Mouse (Mus musculus) heart, postnatal 10 days (tissue): ENCODE data around the gene Plpp7. TPM values are rescaled to one million over a fixed set of nuclear protein-coding genes. Genes with fewer than 3 reads are reported as not detected.

Source experiments
- DNase-seq, 2 experiments: peaks; one replicate each; pipeline ENCODE4 v3.0.0; 2021
- intact Hi-C: fragments of 180-260 bp; cut with DNase I; formaldehyde crosslinking; loops from one replicate; pipeline ENCODE4 v1.15.1; 2025
- total RNA-seq, 2 experiments: library from RNA; stranded (reverse); gene quantifications; 2 replicates each; pipeline ENCODE4 v1.2.3; 2021

The Plpp7 gene
- total RNA-seq, 2 experiments from 2014 or later, result 29.3 to 31.6 TPM

DNA sequence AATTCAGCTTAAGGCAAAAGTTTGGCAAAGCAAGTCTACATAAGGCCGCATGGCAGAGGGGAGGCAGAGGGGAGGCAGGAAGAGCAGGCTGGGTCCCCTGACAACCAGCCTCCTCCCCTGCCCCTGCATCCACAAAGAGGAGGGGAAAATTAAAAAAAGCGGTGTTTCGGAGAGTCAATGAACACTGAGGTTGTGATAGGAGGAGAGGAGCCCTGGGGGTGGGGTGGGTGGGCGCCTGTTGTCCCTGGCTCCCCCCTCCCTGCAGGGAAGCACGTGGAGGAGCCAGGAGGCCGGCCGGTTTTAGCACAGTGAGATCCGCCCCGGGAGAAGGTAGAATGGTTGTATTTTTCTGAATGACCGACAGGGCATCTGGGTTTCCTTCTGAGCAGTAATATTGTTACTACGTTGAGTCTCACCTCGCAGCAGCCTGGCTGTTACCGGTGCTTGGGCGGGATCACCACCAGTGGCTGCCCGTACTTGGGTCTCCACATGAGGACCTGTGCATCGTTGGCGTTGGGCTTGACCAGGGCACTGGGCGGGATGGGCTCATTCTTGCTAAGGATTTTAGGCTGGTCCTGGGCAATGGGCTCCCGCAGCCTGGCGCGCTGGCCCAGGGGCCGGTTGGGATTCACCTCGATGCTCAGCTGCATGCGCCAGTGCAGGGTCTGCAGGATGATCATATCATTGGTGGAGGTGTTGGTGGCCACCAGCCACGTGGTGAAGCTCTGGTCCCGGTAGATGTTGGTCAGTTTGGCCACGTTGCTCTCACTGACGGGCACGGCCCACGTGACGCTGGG lies 26.3 kb upstream of the Plpp7 start:
- intact Hi-C loops, result no loop called here
- no peak for DNase-seq

DNA sequence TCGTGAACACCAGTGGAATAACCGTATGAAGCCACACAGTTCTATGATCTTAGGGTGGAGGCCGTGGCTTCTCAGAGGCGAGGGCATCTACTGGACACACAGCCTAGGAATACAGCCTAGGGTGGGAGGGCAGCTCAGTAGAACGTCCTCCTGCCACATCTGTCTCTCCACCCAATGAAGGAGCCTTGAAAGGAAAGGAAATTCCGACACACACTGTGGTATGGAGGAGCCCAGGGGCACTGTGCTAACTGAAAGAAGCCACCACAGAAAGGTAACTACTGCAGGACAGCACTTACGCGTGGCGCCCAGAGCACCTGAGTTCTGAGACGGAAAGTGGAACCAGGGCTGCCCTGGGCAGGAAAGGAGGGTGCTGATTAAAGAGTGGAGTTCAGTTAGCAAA lies 24.6 kb upstream of the Plpp7 start:
- no peak for DNase-seq
- intact Hi-C loops, result no loop called here

DNA sequence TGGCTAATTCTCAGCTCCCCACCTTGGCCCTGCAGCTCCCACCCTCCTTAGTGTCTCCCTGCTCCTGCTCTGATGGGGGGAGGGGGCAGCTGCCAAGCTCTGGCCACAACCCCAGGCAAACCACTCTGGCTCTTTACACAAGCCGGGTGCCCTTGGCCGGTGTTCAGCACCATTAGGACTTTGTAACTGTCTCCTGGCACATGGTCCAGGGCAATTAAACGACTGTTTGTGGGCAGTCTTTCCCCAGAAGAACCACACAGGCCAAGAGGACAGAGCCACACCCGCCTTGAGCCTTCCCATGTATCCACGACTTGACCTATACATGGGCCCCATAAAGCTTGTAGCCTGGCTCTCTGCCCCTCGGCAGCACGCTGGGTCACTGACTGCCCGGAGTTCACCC lies 20.9 kb upstream of the Plpp7 start:
- intact Hi-C loops, result no loop called here
- DNase-seq, result peak; percentile 73 to 84

DNA sequence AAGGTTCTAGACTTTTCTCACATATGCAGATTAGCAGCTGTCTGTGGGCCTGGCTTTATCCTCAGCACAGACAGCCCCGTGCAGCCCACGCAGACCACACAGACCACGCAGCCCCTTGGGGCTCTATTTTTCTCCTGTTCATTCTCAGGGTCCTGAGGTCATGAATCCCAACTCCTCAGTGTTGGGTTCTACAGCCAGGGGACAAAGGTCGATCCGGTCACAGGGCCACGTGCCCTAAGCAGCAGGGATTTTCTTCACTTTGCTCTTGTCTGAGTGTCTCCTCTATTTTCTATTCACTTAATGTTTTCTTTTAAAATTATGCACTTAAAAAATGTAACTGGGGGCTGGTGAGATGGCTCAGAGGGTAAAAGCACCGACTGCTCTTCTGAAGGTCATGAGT lies 20.0 kb upstream of the Plpp7 start:
- intact Hi-C loops, result no loop called here
- no peak for DNase-seq

DNA sequence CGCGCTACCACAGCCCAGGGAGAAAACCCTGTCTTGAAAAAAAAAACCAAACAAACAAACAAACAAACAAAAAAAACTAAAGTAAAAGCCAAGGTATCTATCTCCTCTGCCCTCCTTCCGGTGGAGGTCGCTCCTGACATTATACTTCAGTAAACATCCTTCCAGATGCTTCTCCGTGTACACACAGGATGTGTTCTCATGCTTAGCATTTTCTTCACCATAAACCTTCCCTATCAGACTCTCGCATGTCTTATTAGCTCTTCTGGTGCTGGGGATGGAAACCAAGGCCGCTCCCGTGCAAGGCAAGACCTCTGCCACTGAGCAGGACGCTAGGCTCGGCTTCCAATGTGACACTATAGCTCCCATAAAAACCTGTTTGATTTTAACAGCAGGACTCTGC lies 17.6 kb upstream of the Plpp7 start:
- intact Hi-C loops, result no loop called here

DNA sequence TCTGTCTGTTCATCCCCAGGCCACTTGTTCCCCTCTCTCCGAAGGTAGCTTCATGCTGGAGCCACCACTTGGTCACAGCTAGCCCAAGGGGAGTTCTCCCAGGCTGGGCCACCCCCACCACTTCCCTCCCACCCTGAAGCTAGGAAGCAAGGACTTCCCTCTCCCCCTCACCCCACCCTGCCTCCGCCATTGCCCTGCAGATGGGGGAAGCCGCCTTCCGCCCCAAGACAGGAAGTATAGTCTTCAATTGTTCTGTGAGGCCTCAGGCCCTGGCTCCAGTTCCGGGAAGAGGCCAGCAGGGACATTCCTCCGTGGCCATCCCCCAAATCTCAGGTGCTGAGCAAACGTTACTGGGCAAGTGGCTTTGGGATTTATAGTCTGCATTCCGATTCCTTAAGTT lies 16.8 kb upstream of the Plpp7 start:
- intact Hi-C loops, result no loop called here
- peak; percentile 63 to 67 for DNase-seq

More for the DNA sequence above, 17.6 kb upstream of the Plpp7 start:
- no peak for DNase-seq

DNA sequence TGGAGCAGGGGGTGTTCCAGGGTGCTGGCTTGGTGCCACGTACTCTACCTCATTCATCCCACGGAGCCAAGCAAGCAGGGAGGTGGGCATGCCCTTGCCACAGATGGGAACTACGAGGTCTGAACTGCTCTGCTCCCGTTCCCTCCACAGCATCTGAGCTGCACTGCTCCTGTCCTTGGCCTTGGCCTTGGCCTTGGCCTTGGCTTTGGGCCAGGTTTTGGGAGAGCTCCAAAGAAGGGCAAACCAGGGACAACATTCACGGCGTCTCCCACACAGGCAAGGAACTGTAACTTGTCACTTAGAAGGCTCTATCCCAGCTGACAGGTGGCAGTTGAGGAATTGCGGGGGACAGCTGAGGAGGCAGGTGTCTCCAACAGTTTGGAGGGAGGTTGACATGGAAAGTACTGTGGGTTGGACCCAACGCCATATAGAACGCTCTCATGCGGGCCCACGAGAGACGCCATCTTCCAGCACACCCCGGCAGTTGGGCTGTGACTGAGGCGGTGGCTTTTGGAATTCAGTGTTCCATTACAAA lies 16.1 kb upstream of the Plpp7 start:
- intact Hi-C loops, result no loop called here
- DNase-seq, result peak; percentile 42 to 50

DNA sequence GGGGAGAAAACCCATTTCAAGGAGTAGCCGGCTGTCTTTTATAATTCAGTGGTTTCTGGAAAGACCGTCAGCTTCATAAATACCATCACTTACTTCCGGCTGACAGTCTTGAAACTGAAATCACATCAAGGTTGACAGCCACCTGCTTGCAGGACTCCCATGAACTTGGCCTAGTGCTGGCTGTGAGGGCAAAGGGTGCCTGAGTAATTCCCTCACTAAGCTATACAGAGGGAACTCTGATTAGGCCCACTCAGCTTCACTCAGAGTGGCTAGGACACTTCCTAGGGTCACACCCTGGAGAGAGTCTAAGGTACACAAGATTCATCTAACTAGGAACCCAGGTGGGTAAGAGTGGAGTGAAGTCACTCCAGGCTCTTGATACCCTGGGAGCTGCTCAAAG lies 14.6 kb upstream of the Plpp7 start:
- no peak for DNase-seq
- intact Hi-C loops, result loop anchor here (2.0 kb wide), 1 partner anchor 16 kb away; no protein-coding TSS in a partner anchor

DNA sequence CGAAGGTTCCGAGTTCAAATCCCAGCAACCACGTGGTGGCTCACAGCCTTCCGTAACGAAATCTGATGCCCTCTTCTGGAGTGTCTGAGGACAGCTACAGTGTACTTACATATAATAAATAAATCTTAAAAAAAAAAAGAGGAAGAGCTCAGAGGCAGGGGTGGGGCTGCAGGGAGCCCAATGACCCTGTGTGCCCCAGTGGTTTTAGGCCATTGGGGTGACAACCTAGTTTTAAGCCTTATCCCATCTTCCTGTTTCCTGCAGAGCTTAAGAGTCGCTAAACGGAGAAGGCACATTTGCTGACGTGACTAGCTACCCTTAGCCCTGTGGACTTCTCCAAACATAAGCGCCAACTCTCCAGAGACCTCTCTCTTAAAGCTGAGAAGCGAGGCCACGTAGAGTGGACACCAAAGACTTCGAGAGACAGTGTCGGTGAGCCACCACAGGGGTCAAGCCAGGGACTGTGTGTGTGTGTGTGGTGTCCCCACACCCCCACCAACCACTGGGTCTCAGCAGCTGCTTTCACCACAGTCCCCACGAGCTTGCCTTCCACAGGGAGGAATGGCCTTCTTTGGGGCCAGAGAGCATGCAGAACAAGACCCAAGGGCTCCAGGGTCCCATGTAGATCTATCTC lies 13.9 kb upstream of the Plpp7 start:
- intact Hi-C loops, result loop anchor here (2.0 kb wide), 1 partner anchor 17 kb away; no protein-coding TSS in a partner anchor
- DNase-seq, result peak; percentile 41

DNA sequence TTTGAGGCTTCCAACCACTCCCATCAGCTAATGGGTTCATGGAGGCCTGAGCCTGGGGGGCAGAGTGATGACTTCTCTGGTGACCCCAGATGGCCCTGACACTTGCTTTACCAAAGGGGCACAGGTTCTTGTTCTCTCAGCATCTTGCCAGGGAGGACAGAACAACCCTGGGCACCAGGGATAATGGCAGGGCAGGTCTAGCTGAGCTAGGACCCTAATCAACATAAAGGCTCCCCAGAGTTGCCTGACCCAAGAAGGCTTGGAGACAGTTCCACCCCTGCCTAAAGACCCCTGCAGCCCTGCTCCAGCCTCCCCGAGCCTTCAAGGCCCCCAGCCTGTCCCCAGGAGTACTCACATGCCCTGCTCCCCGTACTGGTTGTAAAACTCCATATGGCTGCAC lies 13.1 kb upstream of the Plpp7 start:
- intact Hi-C loops, result loop anchor here (2.0 kb wide), 2 partner anchors 43 to 49 kb away; no protein-coding TSS in a partner anchor
- DNase-seq, result peak in 1 of 2 experiments; percentile 41

DNA sequence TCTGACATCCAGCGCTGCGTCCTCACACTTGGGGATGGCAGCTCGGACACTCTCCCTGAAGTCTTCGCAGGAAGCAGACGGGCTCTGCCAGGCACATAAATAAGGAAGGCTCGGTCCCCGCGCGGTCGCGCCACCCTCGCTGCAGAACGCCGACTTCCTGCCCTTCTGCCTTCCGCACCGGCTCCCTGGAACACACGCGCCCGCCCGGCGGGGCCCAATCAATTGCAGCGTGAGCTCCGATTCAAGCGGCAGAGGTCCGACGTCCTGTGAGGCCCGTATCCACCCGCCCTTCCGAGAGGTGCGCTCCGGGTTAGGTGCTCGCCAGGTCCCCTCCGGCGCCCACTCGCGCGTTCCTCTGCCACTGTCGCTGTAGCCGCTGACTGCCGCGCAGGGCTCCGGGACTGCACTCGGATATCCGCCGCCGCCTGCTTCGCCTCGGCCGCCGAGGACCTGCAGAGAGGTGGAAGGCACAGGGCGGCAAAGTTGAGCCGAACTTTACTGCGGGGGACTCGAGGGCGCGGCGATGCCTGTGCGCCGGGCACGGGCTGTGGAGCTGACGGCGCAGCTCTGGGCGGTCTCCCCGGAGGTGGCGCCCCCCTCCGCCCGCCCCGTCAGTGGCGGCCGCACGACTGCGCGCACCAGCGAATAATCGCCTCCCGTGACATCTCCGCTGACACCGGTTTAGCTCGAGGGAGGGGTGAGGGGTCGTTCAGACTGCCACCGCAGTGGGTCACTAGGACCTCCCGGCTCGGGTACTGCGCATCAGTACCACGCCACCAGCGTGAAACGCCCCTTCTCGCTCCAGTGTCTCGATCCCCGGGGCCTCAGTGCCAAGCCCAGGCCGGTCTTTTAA lies 11.9 kb upstream of the Plpp7 start:
- intact Hi-C loops, result loop anchor here (2.0 kb wide), 2 partner anchors 45 to 47 kb away; no protein-coding TSS in a partner anchor
- DNase-seq, result peak; percentile 71 to 75

DNA sequence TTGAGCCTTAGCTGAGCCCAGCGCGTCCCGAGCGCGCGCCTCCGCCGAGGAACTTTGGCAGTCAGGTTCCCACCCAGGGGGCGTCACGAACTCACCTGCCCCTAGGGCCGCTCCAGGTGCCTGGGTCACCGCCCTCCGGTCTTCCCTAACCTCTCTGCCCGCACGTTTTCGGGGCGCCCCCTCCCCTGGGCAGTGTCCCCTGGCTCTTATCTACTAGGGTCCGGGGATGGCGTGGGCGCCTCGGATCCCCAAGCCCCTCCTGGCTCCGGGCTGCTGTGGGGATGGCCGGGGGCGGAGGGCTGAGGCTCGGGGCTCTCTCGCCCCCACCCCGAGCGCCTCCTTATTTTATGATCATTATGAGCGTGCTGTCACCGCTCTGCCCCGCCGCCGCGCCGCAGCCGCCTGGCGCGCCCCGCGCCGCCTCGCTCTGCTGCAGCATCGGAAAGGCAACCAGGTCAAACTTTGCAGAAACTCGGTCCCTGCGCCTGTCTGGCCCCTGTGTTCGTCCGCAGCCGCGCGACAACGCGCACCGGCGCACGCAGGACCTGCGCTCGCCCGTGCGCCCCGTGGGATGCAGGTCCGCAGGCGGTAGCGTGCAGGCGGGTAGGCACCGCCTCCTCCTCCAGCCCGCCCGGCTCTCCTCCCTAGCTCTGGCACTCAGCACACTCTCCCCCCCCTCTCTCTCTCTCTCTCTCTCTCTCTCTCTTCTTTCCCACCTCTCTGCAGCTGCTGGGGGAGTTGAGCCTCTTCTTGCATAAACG lies 11.0 kb upstream of the Plpp7 start, which contains the start of gene Fam78a:
TSS of gene Fam78a (minus strand) at position 747 of the 761 bp plus-strand sequence.
- intact Hi-C loops, result no loop called here

DNA sequence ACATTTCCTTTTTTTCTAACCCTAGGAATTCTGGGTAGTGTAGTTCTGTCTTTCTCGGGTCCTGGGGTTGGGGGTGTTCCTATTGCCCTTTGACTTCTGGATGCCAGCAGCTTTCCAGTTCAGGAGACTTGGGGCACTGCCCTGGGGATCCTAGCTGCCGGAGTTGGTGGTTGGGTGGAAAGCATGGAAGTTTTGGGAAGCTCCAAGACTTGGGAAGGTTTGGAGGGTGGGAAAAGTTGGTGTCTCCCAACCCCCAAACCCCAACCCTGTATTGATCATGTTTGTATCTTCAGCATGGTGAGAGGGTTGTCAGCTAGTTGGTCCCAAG lies 10.5 kb upstream of the Plpp7 start:
- DNase-seq, result peak in 1 of 2 experiments; percentile 39
- intact Hi-C loops, result no loop called here

More for the DNA sequence above, 11.0 kb upstream of the Plpp7 start, which contains the start of gene Fam78a:
- peak; percentile 51 to 59 for DNase-seq

DNA sequence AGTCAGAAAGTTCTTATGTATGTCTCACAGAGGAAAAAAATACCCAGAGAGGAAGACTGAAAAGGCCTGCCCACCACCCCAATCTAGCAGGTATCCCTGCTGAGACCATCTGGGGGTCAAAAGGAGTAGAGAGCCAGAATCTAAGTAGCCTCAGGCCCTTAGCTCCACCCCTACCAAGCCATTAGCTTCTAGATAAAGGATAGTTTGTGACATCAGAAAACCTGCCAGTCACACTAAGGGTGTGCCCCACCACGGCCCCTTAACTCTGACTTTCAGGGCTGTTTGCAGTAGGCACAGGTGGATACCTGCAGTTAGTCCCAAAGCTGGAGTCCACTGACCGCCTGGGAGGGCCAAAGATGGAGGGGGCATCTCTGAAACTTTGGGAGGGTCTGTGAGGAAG lies 10.1 kb upstream of the Plpp7 start:
- intact Hi-C loops, result no loop called here
- DNase-seq, result no peak

DNA sequence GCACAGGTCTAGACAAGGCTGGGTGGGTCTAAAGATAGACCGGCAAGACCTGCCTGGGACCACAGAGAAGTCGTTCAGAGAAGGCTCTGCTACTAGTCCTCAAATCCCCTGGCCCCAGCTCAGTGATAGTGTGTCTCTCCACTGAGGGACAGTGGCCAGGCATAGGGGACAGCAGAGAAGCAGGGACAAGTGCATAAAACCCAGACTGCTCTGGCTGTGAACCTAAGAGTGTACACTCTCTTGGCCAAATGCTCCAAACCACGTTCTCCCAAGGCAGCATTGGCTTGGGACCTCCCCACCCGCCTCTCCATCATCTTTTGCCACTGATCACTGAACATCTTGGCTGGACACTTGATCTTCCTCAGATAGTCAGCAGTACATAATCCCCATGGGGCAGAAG lies 7.7 kb upstream of the Plpp7 start:
- DNase-seq, result no peak
- intact Hi-C loops, result no loop called here

DNA sequence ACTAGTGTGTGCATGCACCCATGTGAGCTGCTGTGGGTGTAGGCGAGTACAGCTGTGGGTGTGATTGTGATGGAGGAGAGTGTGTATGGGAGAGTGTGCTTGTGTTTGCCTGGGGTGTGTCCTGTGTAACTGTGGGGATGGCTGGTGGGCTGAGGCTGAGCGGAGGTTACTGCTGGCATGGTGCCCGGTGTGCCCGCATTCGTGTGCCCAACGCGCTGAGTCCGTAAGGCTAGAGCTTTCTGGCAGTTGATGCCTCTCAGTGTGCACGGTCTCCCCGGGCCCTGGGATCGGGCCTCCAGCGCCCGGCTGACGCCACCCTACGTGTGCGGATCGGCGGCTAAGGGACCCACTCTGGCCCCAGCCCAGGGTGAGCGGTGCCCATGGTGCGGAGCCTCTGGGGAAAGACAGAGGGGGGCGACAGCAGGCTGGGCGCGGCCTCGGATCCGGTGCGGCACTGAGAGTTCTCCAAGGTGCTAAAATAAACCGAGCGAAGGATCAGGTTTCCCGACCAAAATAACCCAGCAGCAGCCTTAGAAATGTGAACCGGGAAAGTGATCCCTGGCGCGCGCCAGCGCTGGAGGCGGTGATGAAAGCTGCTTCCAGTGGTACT lies 6.9 kb upstream of the Plpp7 start:
- peak; percentile 67 to 75 for DNase-seq
- intact Hi-C loops, result no loop called here

DNA sequence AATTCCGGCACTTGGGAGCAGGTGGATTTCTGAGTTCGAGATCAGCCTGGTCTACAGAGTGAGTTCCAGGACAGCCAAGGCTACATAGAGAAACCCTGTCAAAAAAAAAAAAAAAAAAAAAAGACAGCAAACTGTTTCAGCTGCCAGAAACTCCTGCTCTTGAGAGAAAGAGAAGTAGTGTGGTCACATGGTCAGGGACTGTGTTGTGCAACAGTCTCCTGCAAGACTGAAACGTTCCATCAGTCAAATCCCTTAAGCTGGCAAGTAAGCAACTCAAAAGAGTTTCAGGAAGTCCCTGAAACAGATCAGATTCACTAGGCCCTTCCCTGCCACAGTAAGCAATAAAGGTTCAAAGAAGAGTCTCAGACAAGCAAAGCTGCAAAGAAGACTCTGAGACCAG lies 5.7 kb upstream of the Plpp7 start:
- intact Hi-C loops, result no loop called here
- no peak for DNase-seq

DNA sequence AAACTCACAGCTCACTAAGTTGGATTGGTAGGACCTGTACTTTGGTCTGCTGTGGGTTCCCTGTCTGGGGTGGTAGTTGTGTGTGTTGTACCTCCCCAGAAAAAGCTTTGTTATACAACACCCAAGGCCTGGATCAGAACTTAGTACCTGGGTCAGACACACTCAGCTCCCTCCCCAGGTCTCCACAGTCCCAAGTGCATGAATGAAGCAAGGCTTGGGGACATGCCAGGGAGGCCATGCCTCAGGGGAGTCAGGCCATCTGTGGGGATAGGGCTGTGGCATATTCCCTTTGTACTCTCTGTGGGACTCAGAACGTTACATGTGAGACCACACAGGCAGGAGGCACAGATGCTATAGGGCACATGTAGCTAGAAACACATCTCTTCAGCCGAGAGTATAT lies 5.2 kb upstream of the Plpp7 start:
- intact Hi-C loops, result no loop called here
- no peak for DNase-seq

DNA sequence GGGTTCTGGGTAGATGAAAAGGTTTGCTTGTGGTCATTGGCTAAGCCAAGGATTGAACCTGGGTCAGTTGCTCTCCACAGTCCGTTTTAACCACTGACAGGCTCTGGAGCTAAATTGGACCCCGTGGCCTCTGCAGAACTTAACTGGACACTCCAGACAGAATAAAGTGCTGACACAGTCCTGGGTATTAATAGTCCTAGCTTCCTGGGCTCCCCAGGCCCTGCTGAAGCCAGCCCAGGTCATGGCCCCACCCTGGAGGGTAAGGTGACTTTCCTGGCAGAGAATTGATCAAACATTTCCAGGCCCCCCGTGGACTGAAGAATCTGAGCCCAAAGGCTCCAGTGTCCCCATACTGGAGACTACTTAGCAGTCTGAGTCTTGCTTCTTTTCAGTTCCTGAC lies 3.4 kb upstream of the Plpp7 start:
- intact Hi-C loops, result no loop called here
- no peak for DNase-seq
